Comparison of ENCODE assay signal across 14 mouse cellular contexts in the genomic region with DNA sequence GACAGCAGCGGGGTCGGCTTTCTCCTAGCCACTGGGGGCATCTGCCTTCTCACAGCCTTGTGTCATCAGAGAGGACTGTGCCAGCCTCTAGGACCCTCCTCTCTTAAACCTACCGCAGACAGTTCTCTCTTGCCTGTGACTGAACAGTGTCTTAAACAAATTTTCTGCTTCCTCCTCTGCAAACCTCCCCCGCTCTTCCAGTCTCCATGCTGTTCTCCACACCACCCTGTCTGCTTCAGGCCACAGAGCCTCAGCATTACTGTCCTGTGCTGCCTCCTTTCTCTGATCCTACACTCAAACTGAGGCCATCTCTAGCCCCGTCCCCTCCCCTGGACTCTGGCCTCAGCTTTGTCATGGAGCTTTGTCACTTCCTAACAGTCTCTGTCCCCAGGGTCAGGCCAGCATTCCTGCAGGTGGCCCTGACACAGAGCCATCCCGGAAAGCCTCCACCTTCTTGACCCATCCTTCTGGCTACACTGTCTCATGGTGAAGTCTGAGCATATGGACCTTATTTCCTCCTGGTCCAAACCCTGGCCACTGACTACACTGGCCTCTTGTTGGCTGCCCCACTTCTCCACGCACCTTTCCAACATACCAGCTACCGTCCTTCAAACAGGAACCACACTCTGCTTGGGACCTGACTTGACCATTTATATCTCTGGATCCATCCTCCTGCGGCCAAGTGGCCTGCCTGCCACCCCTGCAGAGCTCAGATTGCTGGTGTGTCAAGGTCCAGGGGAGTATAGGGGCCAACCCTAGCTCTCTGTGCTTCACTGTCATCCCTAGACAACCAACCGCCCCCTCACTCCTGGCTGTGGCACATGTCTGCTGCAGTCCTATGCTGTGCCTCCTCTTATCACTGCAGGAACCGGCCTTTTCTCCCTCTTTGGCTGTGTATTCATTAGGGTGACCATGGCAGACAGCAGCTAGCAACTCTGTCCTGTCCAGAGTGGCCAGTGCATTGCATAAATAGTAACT. TPM values are rescaled to one million over a fixed set of nuclear protein-coding genes. Genes with fewer than 3 reads are reported as not detected.
DNase-seq lines count a peak whose midpoint lies in the region; ATAC-seq and TF ChIP-seq lines count a peak whose summit lies in the region.
"Had no signal": no experiment of that assay in that cellular context is flagged by ENCODE, and none has a peak within 500 bp of the region (broad histone marks: within the 10 kb centered on the region; RNA-seq: fewer than 3 reads in every experiment).

No protein-coding gene starts in this region.

- H3K9ac ChIP-seq in forebrain, postnatal 0 days: no peak overlapping the region
- no peak overlapping the region for H3K9ac ChIP-seq in forebrain, embryonic 15.5 days (replicated peaks)
- H3K9ac ChIP-seq in hindbrain, embryonic 12.5 days: no peak overlapping the region
- no peak overlapping the region for H3K9ac ChIP-seq in stomach, embryonic 15.5 days
- no peak overlapping the region for H3K9ac ChIP-seq in stomach, postnatal 0 days (ENCODE audit: low read length)

- no peaks in the 10 kb centered on the region for H3K27me3 ChIP-seq in forebrain, postnatal 0 days (ENCODE audit: insufficient read depth, low read length)
- H3K27me3 ChIP-seq in forebrain, embryonic 15.5 days: no peaks in the 10 kb centered on the region
- no peaks in the 10 kb centered on the region for H3K27me3 ChIP-seq in hindbrain, embryonic 10.5 days (ENCODE audit: insufficient read depth, poor library complexity, severe bottlenecking)
- H3K27me3 ChIP-seq in hindbrain, embryonic 12.5 days: no peaks in the 10 kb centered on the region
- no peaks in the 10 kb centered on the region for H3K27me3 ChIP-seq in stomach, embryonic 15.5 days (replicated peaks)
- no peaks in the 10 kb centered on the region for H3K27me3 ChIP-seq in stomach, postnatal 0 days (ENCODE audit: control insufficient read depth, insufficient read depth, low read length)
- H3K27me3 ChIP-seq in thymus, adult 2 months (ENCODE audit: control insufficient read depth, insufficient read depth, low read length): no peaks in the 10 kb centered on the region

- no peak for ATAC-seq in forebrain, postnatal 0 days
- ATAC-seq in forebrain, embryonic 15.5 days (replicated peaks): no peak
- ATAC-seq in hindbrain, embryonic 12.5 days (ENCODE audit: low FRiP score): no peak
- ATAC-seq in stomach, embryonic 15.5 days (ENCODE audit: insufficient read depth, low FRiP score, low read depth): 0 out of 2 replicates have a peak, but pooled peaks have one; percentile 33
- ATAC-seq in stomach, postnatal 0 days (ENCODE audit: low FRiP score, low TSS enrichment): no peak
- ATAC-seq: activated CD4-positive, CD25-positive, alpha-beta regulatory T cell, adult 4 months had no signal

- 0 out of 2 replicates have a peak, but pooled peaks cover 13% of the 10 kb centered on the region for H3K36me3 ChIP-seq in forebrain, postnatal 0 days (ENCODE audit: insufficient read depth)
- H3K36me3 ChIP-seq in forebrain, embryonic 15.5 days: no peaks in the 10 kb centered on the region
- H3K36me3 ChIP-seq in hindbrain, embryonic 10.5 days: peaks cover 31% of the 10 kb centered on the region
- peaks cover 14% of the 10 kb centered on the region; the same call in 1 of the 2 replicates for H3K36me3 ChIP-seq in hindbrain, embryonic 12.5 days
- H3K36me3 ChIP-seq in stomach, embryonic 15.5 days: no peaks in the 10 kb centered on the region
- no peaks in the 10 kb centered on the region for H3K36me3 ChIP-seq in stomach, postnatal 0 days (ENCODE audit: control insufficient read depth, insufficient read depth, low read length)
- H3K36me3 ChIP-seq in thymus, adult 2 months (ENCODE audit: control insufficient read depth, insufficient read depth, low read length): no peaks in the 10 kb centered on the region

- no peak for TF ChIP-seq EP300 in stomach, postnatal 0 days (optimal IDR thresholded peaks at IDR 0.05)

- no peak for DNase-seq in forebrain, postnatal 0 days
- no peak for DNase-seq in hindbrain, embryonic 10.5 days (ENCODE audit: low spot score)
- no peak for DNase-seq in stomach, postnatal 0 days (ENCODE audit: low spot score)
- DNase-seq in thymus, adult 2 months: no peak
- DNase-seq: kidney, adult 11 months; lung, adult 2 months; retina, postnatal 1 day had no signal

- WGBS in forebrain, postnatal 0 days: 90% methylated on average over 11 of the region's 11 CpGs
- 90% methylated on average over 11 of the region's 11 CpGs for WGBS in forebrain, embryonic 15.5 days
- 87% methylated on average over 11 of the region's 11 CpGs for WGBS in hindbrain, embryonic 10.5 days
- WGBS in hindbrain, embryonic 12.5 days: 89% methylated on average over 11 of the region's 11 CpGs
- WGBS in stomach, embryonic 15.5 days: 80% methylated on average over 11 of the region's 11 CpGs
- 83% methylated on average over 11 of the region's 11 CpGs for WGBS in stomach, postnatal 0 days
- WGBS in thymus, adult 2 months: 96% methylated on average over 11 of the region's 11 CpGs

- no peak for TF ChIP-seq POLR2A in thymus, adult 2 months (IDR thresholded peaks at IDR 0.05; ENCODE audit: control insufficient read depth, extremely low read depth, insufficient read depth, low read length, poor library complexity)

- 0 out of 2 replicates have a peak, but pooled peaks cover 3% of the 10 kb centered on the region for H3K4me1 ChIP-seq in forebrain, postnatal 0 days (ENCODE audit: insufficient read depth)
- 0 out of 2 replicates have a peak, but pooled peaks cover 13% of the 10 kb centered on the region for H3K4me1 ChIP-seq in forebrain, embryonic 15.5 days
- peaks cover 33% of the 10 kb centered on the region for H3K4me1 ChIP-seq in hindbrain, embryonic 10.5 days (replicated peaks)
- H3K4me1 ChIP-seq in hindbrain, embryonic 12.5 days: peaks cover 3% of the 10 kb centered on the region
- no peaks in the 10 kb centered on the region for H3K4me1 ChIP-seq in stomach, embryonic 15.5 days
- H3K4me1 ChIP-seq in stomach, postnatal 0 days (replicated peaks; ENCODE audit: control insufficient read depth, insufficient read depth): no peaks in the 10 kb centered on the region
- H3K4me1 ChIP-seq in thymus, adult 2 months (replicated peaks; ENCODE audit: control insufficient read depth, insufficient read depth, low read length): peaks cover 24% of the 10 kb centered on the region; the same call in 1 of the 2 replicates

- H3K4me2 ChIP-seq in forebrain, postnatal 0 days (ENCODE audit: low read depth): no peak overlapping the region
- no peak overlapping the region for H3K4me2 ChIP-seq in forebrain, embryonic 15.5 days (replicated peaks)
- H3K4me2 ChIP-seq in hindbrain, embryonic 12.5 days (replicated peaks): no peak overlapping the region
- H3K4me2 ChIP-seq in stomach, embryonic 15.5 days: no peak overlapping the region
- H3K4me2 ChIP-seq in stomach, postnatal 0 days (replicated peaks; ENCODE audit: low read depth): no peak overlapping the region

- no peak overlapping the region for H3K4me3 ChIP-seq in forebrain, postnatal 0 days (ENCODE audit: low read depth, low read length)
- H3K4me3 ChIP-seq in forebrain, embryonic 15.5 days: no peak overlapping the region
- H3K4me3 ChIP-seq in hindbrain, embryonic 10.5 days: no peak overlapping the region
- no peak overlapping the region for H3K4me3 ChIP-seq in hindbrain, embryonic 12.5 days
- no peak overlapping the region for H3K4me3 ChIP-seq in stomach, embryonic 15.5 days (replicated peaks)
- H3K4me3 ChIP-seq in stomach, postnatal 0 days (ENCODE audit: low read depth, low read length): no peak overlapping the region
- H3K4me3 ChIP-seq in thymus, adult 2 months (ENCODE audit: control insufficient read depth, insufficient read depth, low read length): no peak overlapping the region
- H3K4me3 ChIP-seq: erythroblast, embryonic 14.5 days had no signal

- no peak for TF ChIP-seq CTCF in forebrain, postnatal 0 days (IDR thresholded peaks at IDR 0.05; ENCODE audit: low read depth)
- no peak for TF ChIP-seq CTCF in stomach, postnatal 0 days (IDR thresholded peaks at IDR 0.05; ENCODE audit: low read depth)
- TF ChIP-seq CTCF in thymus, adult 2 months (IDR thresholded peaks at IDR 0.05; ENCODE audit: borderline replicate concordance, control insufficient read depth, extremely low read depth, insufficient read depth, low read length, poor library complexity): no peak

- H3K27ac ChIP-seq in forebrain, postnatal 0 days (ENCODE audit: low read depth, low read length): peak overlapping the region; percentile 29; the same call in 1 of the 2 replicates
- no peak overlapping the region for H3K27ac ChIP-seq in forebrain, embryonic 15.5 days (replicated peaks)
- peak overlapping the region; percentile 29; the same call in 1 of the 2 replicates for H3K27ac ChIP-seq in hindbrain, embryonic 10.5 days
- H3K27ac ChIP-seq in hindbrain, embryonic 12.5 days: no peak overlapping the region
- no peak overlapping the region for H3K27ac ChIP-seq in stomach, embryonic 15.5 days
- H3K27ac ChIP-seq in stomach, postnatal 0 days (replicated peaks): no peak overlapping the region
- H3K27ac ChIP-seq in thymus, adult 2 months (ENCODE audit: control insufficient read depth, insufficient read depth, low read length): no peak overlapping the region

- no peaks in the 10 kb centered on the region for H3K9me3 ChIP-seq in forebrain, postnatal 0 days (ENCODE audit: low read length)
- H3K9me3 ChIP-seq in forebrain, embryonic 15.5 days: no peaks in the 10 kb centered on the region
- no peaks in the 10 kb centered on the region for H3K9me3 ChIP-seq in hindbrain, embryonic 10.5 days
- H3K9me3 ChIP-seq in hindbrain, embryonic 12.5 days (replicated peaks): no peaks in the 10 kb centered on the region
- H3K9me3 ChIP-seq in stomach, embryonic 15.5 days: no peaks in the 10 kb centered on the region
- H3K9me3 ChIP-seq in stomach, postnatal 0 days (ENCODE audit: control insufficient read depth, low read length): no peaks in the 10 kb centered on the region

RNA-seq across cellular contexts. Expression of a gene that starts 29.2 kb away (rescaled TPM):
- 53.3 and 71.4 TPM in 2 replicates for total RNA-seq in forebrain, postnatal 0 days (2014; rRNA removed)
- 8.2 and 11.4 TPM in 2 replicates for polyA plus RNA-seq in forebrain, postnatal 0 days (2015; fragmentation: Nextera tagmentation; extraction: Ambion mirVana)
- 5.7 and 6.3 TPM in 2 replicates for polyA plus RNA-seq in forebrain, embryonic 15.5 days (2015; fragmentation: Nextera tagmentation; extraction: Ambion mirVana)
- 7.0 and 7.9 TPM in 2 replicates for polyA plus RNA-seq in hindbrain, embryonic 10.5 days (2016; fragmentation: Nextera tagmentation; extraction: Ambion mirVana)
- 13.1 and 16.2 TPM in 2 replicates for polyA plus RNA-seq in hindbrain, embryonic 12.5 days (2016; fragmentation: Nextera tagmentation; extraction: Ambion mirVana)
- polyA plus RNA-seq in stomach, embryonic 15.5 days (2015; fragmentation: Nextera tagmentation; extraction: Ambion mirVana): 12.9 and 13.5 TPM in 2 replicates
- 6.9 and 8.4 TPM in 2 replicates for polyA plus RNA-seq in stomach, postnatal 0 days (2015; fragmentation: Nextera tagmentation; extraction: Ambion mirVana)
- polyA plus RNA-seq in thymus, adult 2 months (2012; rRNA removed): 5.3 and 5.5 TPM in 2 replicates
- polyA plus RNA-seq: activated CD4-positive, CD25-positive, alpha-beta regulatory T cell, adult 4 months; erythroblast, embryonic 14.5 days had no signal

RNA-seq across cellular contexts. Expression of a gene that starts 46.6 kb away (rescaled TPM):
- total RNA-seq in forebrain, postnatal 0 days (2014; rRNA removed): 0.57 TPM in 1 of 2 replicates, not detected in the other
- polyA plus RNA-seq in forebrain, postnatal 0 days (2015; fragmentation: Nextera tagmentation; extraction: Ambion mirVana): 0.13 TPM in 1 of 2 replicates, not detected in the other
- 0.09 and 0.13 TPM in 2 replicates for polyA plus RNA-seq in forebrain, embryonic 15.5 days (2015; fragmentation: Nextera tagmentation; extraction: Ambion mirVana)
- 9.2 and 17.3 TPM in 2 replicates for polyA plus RNA-seq in hindbrain, embryonic 10.5 days (2016; fragmentation: Nextera tagmentation; extraction: Ambion mirVana)
- 1.2 and 2.1 TPM in 2 replicates for polyA plus RNA-seq in hindbrain, embryonic 12.5 days (2016; fragmentation: Nextera tagmentation; extraction: Ambion mirVana)
- polyA plus RNA-seq in stomach, embryonic 15.5 days (2015; fragmentation: Nextera tagmentation; extraction: Ambion mirVana): 0.09 TPM in 1 of 2 replicates, not detected in the other
- not detected in 2 replicates for polyA plus RNA-seq in stomach, postnatal 0 days (2015; fragmentation: Nextera tagmentation; extraction: Ambion mirVana)
- 0.19 and 0.28 TPM in 2 replicates for polyA plus RNA-seq in thymus, adult 2 months (2012; rRNA removed)
- total RNA-seq: gastrocnemius, adult 8-10 months; left cerebral cortex, postnatal 10 days had no signal
- polyA plus RNA-seq: activated CD4-positive, CD25-positive, alpha-beta regulatory T cell, adult 4 months; erythroblast, embryonic 14.5 days; lung, adult 2 months had no signal

RNA-seq across cellular contexts. Expression of a gene that starts 52.2 kb away (rescaled TPM):
- 24.4 and 28.5 TPM in 2 replicates for total RNA-seq in forebrain, postnatal 0 days (2014; rRNA removed)
- 9.8 and 12.7 TPM in 2 replicates for polyA plus RNA-seq in forebrain, postnatal 0 days (2015; fragmentation: Nextera tagmentation; extraction: Ambion mirVana)
- 17.6 and 18.6 TPM in 2 replicates for polyA plus RNA-seq in forebrain, embryonic 15.5 days (2015; fragmentation: Nextera tagmentation; extraction: Ambion mirVana)
- 22.3 and 29.1 TPM in 2 replicates for polyA plus RNA-seq in hindbrain, embryonic 10.5 days (2016; fragmentation: Nextera tagmentation; extraction: Ambion mirVana)
- 25.3 and 25.6 TPM in 2 replicates for polyA plus RNA-seq in hindbrain, embryonic 12.5 days (2016; fragmentation: Nextera tagmentation; extraction: Ambion mirVana)
- polyA plus RNA-seq in stomach, embryonic 15.5 days (2015; fragmentation: Nextera tagmentation; extraction: Ambion mirVana): 19.1 and 21.4 TPM in 2 replicates
- 9.6 and 10.2 TPM in 2 replicates for polyA plus RNA-seq in stomach, postnatal 0 days (2015; fragmentation: Nextera tagmentation; extraction: Ambion mirVana)
- polyA plus RNA-seq in thymus, adult 2 months (2012; rRNA removed): 42.6 and 48.1 TPM in 2 replicates

Comparison
In these comparisons a context has a peak if more than half of its experiments do, and no peak if none do; other contexts are left out.
1. H3K27ac ChIP-seq: peak in forebrain, postnatal 0 days (single experiment) and hindbrain, embryonic 10.5 days (single experiment); none in forebrain, embryonic 15.5 days (single experiment), hindbrain, embryonic 12.5 days (single experiment), stomach, embryonic 15.5 days (single experiment), stomach, postnatal 0 days (single experiment) and thymus, adult 2 months (single experiment).